16 mouse cellular contexts compared by ENCODE assay signal in the genomic region with DNA sequence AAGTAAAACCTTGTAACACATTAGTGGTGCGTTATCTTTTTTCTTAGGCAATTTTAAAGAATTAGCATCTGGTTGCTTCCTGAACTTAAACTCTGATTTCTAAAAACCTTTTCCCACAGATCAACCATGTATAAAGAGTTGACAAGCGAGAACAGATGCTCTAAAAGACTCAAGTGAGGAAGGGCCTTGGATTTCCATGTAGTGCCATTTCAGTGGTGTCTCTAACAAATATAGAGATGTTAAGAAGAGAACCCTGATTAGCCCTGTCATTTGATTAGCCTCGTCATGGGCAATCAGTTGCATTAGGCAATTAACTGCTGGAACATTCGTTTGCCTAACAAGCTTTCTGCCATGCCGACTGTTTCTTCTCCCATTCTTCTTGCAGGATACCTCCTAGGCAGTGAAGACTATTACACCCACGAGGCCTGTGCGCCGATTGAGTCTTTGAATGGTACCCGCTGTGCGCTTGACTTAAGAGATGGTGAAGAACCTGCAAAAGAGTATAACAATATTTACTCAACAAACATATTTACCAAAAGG. TPM values are rescaled to one million over a fixed set of nuclear protein-coding genes. Genes with fewer than 3 reads are reported as not detected.
DNase-seq lines count a peak whose midpoint lies in the region; ATAC-seq and TF ChIP-seq lines count a peak whose summit lies in the region.
"Had no signal": no experiment of that assay in that cellular context is flagged by ENCODE, and none has a peak within 500 bp of the region (broad histone marks: within the 10 kb centered on the region; RNA-seq: fewer than 3 reads in every experiment).

No protein-coding gene starts in this region.

- no peaks in the 10 kb centered on the region for H3K4me1 ChIP-seq in forebrain, embryonic 13.5 days
- H3K4me1 ChIP-seq in forebrain, embryonic 11.5 days (replicated peaks; ENCODE audit: control insufficient read depth, insufficient read depth, low read length), result no peaks in the 10 kb centered on the region
- 0 out of 2 replicates have a peak, but pooled peaks cover 9% of the 10 kb centered on the region for H3K4me1 ChIP-seq in hindbrain, embryonic 15.5 days (replicated peaks)
- H3K4me1 ChIP-seq in hindbrain, embryonic 11.5 days (replicated peaks; ENCODE audit: control insufficient read depth, insufficient read depth, low read length), result no peaks in the 10 kb centered on the region
- no peaks in the 10 kb centered on the region for H3K4me1 ChIP-seq in midbrain, postnatal 0 days (ENCODE audit: insufficient read depth, low read length)
- no peaks in the 10 kb centered on the region for H3K4me1 ChIP-seq in midbrain, embryonic 11.5 days (ENCODE audit: control insufficient read depth, insufficient read depth, low read length)
- peaks cover under 1% of the 10 kb centered on the region; the same call in 1 of the 2 replicates for H3K4me1 ChIP-seq in limb, embryonic 13.5 days
- H3K4me1 ChIP-seq: stomach, embryonic 15.5 days had no signal

- H3K27ac ChIP-seq in forebrain, embryonic 13.5 days, result no peak overlapping the region
- H3K27ac ChIP-seq in forebrain, embryonic 11.5 days (ENCODE audit: low read depth, low read length), result no peak overlapping the region
- no peak overlapping the region for H3K27ac ChIP-seq in hindbrain, embryonic 15.5 days (replicated peaks)
- no peak overlapping the region for H3K27ac ChIP-seq in hindbrain, embryonic 11.5 days (ENCODE audit: low read depth, low read length)
- no peak overlapping the region for H3K27ac ChIP-seq in midbrain, postnatal 0 days (ENCODE audit: low read depth, low read length)
- no peak overlapping the region for H3K27ac ChIP-seq in midbrain, embryonic 11.5 days (ENCODE audit: low read depth, low read length)
- H3K27ac ChIP-seq in limb, embryonic 13.5 days, result no peak overlapping the region
- H3K27ac ChIP-seq: embryonic facial prominence, embryonic 10.5 days; heart, embryonic 13.5 days; left cerebral cortex, adult 2 months; macrophage; stomach, embryonic 15.5 days had no signal

- WGBS in forebrain, embryonic 13.5 days, result 62% methylated on average over 10 of the region's 10 CpGs
- WGBS in forebrain, embryonic 11.5 days, result 75% methylated on average over 10 of the region's 10 CpGs
- 78% methylated on average over 10 of the region's 10 CpGs for WGBS in hindbrain, embryonic 15.5 days
- WGBS in hindbrain, embryonic 11.5 days, result 85% methylated on average over 10 of the region's 10 CpGs
- 83% methylated on average over 10 of the region's 10 CpGs for WGBS in midbrain, postnatal 0 days
- 87% methylated on average over 10 of the region's 10 CpGs for WGBS in midbrain, embryonic 11.5 days
- 78% methylated on average over 10 of the region's 10 CpGs for WGBS in limb, embryonic 13.5 days

- H3K9ac ChIP-seq in forebrain, embryonic 13.5 days, result no peak overlapping the region
- H3K9ac ChIP-seq in forebrain, embryonic 11.5 days (ENCODE audit: low read length), result no peak overlapping the region
- H3K9ac ChIP-seq in hindbrain, embryonic 15.5 days, result no peak overlapping the region
- no peak overlapping the region for H3K9ac ChIP-seq in hindbrain, embryonic 11.5 days (ENCODE audit: low read depth, low read length)
- H3K9ac ChIP-seq in midbrain, postnatal 0 days (replicated peaks; ENCODE audit: low read length, poor library complexity, severe bottlenecking), result no peak overlapping the region
- no peak overlapping the region for H3K9ac ChIP-seq in midbrain, embryonic 11.5 days (ENCODE audit: low read length)
- no peak overlapping the region for H3K9ac ChIP-seq in limb, embryonic 13.5 days
- H3K9ac ChIP-seq: heart, embryonic 13.5 days; stomach, embryonic 15.5 days had no signal

- H3K4me3 ChIP-seq in forebrain, embryonic 13.5 days, result no peak overlapping the region
- no peak overlapping the region for H3K4me3 ChIP-seq in forebrain, embryonic 11.5 days (ENCODE audit: low read depth, low read length)
- H3K4me3 ChIP-seq in hindbrain, embryonic 15.5 days, result no peak overlapping the region
- H3K4me3 ChIP-seq in hindbrain, embryonic 11.5 days (ENCODE audit: low read depth, low read length), result no peak overlapping the region
- H3K4me3 ChIP-seq in midbrain, postnatal 0 days (ENCODE audit: low read depth, low read length), result no peak overlapping the region
- no peak overlapping the region for H3K4me3 ChIP-seq in midbrain, embryonic 11.5 days (ENCODE audit: low read depth, low read length)
- H3K4me3 ChIP-seq in limb, embryonic 13.5 days, result no peak overlapping the region
- H3K4me3 ChIP-seq: embryonic facial prominence, embryonic 10.5 days; heart, embryonic 13.5 days; left cerebral cortex, adult 2 months; stomach, embryonic 15.5 days had no signal

- no peaks in the 10 kb centered on the region for H3K36me3 ChIP-seq in forebrain, embryonic 13.5 days (ENCODE audit: poor library complexity, severe bottlenecking)
- no peaks in the 10 kb centered on the region for H3K36me3 ChIP-seq in forebrain, embryonic 11.5 days (ENCODE audit: control insufficient read depth, insufficient read depth, low read length)
- no peaks in the 10 kb centered on the region for H3K36me3 ChIP-seq in hindbrain, embryonic 15.5 days
- no peaks in the 10 kb centered on the region for H3K36me3 ChIP-seq in hindbrain, embryonic 11.5 days (ENCODE audit: control insufficient read depth, insufficient read depth, low read length)
- H3K36me3 ChIP-seq in midbrain, postnatal 0 days (ENCODE audit: insufficient read depth, low read length), result 0 out of 2 replicates have a peak, but pooled peaks cover 3% of the 10 kb centered on the region
- no peaks in the 10 kb centered on the region for H3K36me3 ChIP-seq in midbrain, embryonic 11.5 days (ENCODE audit: control insufficient read depth, insufficient read depth, low read length)
- H3K36me3 ChIP-seq in limb, embryonic 13.5 days, result peaks cover 4% of the 10 kb centered on the region
- H3K36me3 ChIP-seq: heart, embryonic 13.5 days; stomach, embryonic 15.5 days had no signal

- no peaks in the 10 kb centered on the region for H3K9me3 ChIP-seq in forebrain, embryonic 13.5 days (replicated peaks)
- H3K9me3 ChIP-seq in forebrain, embryonic 11.5 days (ENCODE audit: control insufficient read depth, low read length), result no peaks in the 10 kb centered on the region; the same call in 1 of the 2 replicates
- H3K9me3 ChIP-seq in hindbrain, embryonic 15.5 days, result no peaks in the 10 kb centered on the region
- no peaks in the 10 kb centered on the region for H3K9me3 ChIP-seq in hindbrain, embryonic 11.5 days (ENCODE audit: control insufficient read depth, low read length)
- H3K9me3 ChIP-seq in midbrain, postnatal 0 days (ENCODE audit: low read length), result no peaks in the 10 kb centered on the region
- no peaks in the 10 kb centered on the region for H3K9me3 ChIP-seq in midbrain, embryonic 11.5 days (ENCODE audit: control insufficient read depth, low read length)
- H3K9me3 ChIP-seq in limb, embryonic 13.5 days, result peaks cover 3% of the 10 kb centered on the region; the same call in 1 of the 2 replicates
- H3K9me3 ChIP-seq: heart, embryonic 13.5 days; stomach, embryonic 15.5 days had no signal

- peak; percentile 19; the same call in 1 of the 2 replicates for ATAC-seq in forebrain, embryonic 13.5 days
- ATAC-seq in forebrain, embryonic 11.5 days (replicated peaks; ENCODE audit: low FRiP score), result no peak
- 0 out of 2 replicates have a peak, but pooled peaks have one; percentile 35 for ATAC-seq in hindbrain, embryonic 15.5 days (ENCODE audit: low FRiP score, low read depth)
- no peak for ATAC-seq in hindbrain, embryonic 11.5 days (ENCODE audit: low FRiP score)
- no peak for ATAC-seq in midbrain, postnatal 0 days (ENCODE audit: low FRiP score)
- no peak for ATAC-seq in midbrain, embryonic 11.5 days (ENCODE audit: low FRiP score)
- ATAC-seq in limb, embryonic 13.5 days (ENCODE audit: low FRiP score, low read depth), result 0 out of 2 replicates have a peak, but pooled peaks have one; percentile 21
- ATAC-seq: activated CD4-positive, CD25-positive, alpha-beta regulatory T cell, adult 4 months had no signal

- DNase-seq in forebrain, embryonic 11.5 days (ENCODE audit: low spot score), result no peak
- no peak for DNase-seq in hindbrain, embryonic 11.5 days (ENCODE audit: low spot score)
- DNase-seq in midbrain, postnatal 0 days (ENCODE audit: low spot score), result peak; percentile 6
- no peak for DNase-seq in midbrain, embryonic 11.5 days (ENCODE audit: low spot score, missing footprints)
- DNase-seq: adrenal gland, adult 8-10 months; cerebellum, adult 11-12 months; thymus, postnatal 36 days had no signal

- TF ChIP-seq CTCF in midbrain, postnatal 0 days (IDR thresholded peaks at IDR 0.05), result no peak

- H3K4me2 ChIP-seq in forebrain, embryonic 13.5 days, result no peak overlapping the region
- no peak overlapping the region for H3K4me2 ChIP-seq in forebrain, embryonic 11.5 days (ENCODE audit: low read depth, low read length, severe bottlenecking)
- no peak overlapping the region for H3K4me2 ChIP-seq in hindbrain, embryonic 15.5 days
- no peak overlapping the region for H3K4me2 ChIP-seq in hindbrain, embryonic 11.5 days (replicated peaks; ENCODE audit: low read depth, low read length)
- H3K4me2 ChIP-seq in midbrain, postnatal 0 days (ENCODE audit: low read depth, low read length, poor library complexity, severe bottlenecking), result no peak overlapping the region
- no peak overlapping the region for H3K4me2 ChIP-seq in midbrain, embryonic 11.5 days
- H3K4me2 ChIP-seq in limb, embryonic 13.5 days (replicated peaks), result no peak overlapping the region
- H3K4me2 ChIP-seq: heart, embryonic 13.5 days; stomach, embryonic 15.5 days had no signal

- H3K27me3 ChIP-seq in forebrain, embryonic 13.5 days, result no peaks in the 10 kb centered on the region
- no peaks in the 10 kb centered on the region for H3K27me3 ChIP-seq in forebrain, embryonic 11.5 days (ENCODE audit: control insufficient read depth, insufficient read depth, low read length)
- H3K27me3 ChIP-seq in hindbrain, embryonic 15.5 days, result no peaks in the 10 kb centered on the region
- H3K27me3 ChIP-seq in hindbrain, embryonic 11.5 days (ENCODE audit: control insufficient read depth, insufficient read depth, low read length), result no peaks in the 10 kb centered on the region
- no peaks in the 10 kb centered on the region for H3K27me3 ChIP-seq in midbrain, postnatal 0 days (ENCODE audit: insufficient read depth, low read length)
- H3K27me3 ChIP-seq in midbrain, embryonic 11.5 days (ENCODE audit: control insufficient read depth, insufficient read depth, low read length), result no peaks in the 10 kb centered on the region
- no peaks in the 10 kb centered on the region for H3K27me3 ChIP-seq in limb, embryonic 13.5 days
- H3K27me3 ChIP-seq: heart, embryonic 13.5 days; stomach, embryonic 15.5 days had no signal

RNA-seq across cellular contexts. Expression of a gene that starts 22.3 kb away (rescaled TPM):
- 4.6 and 6.1 TPM in 2 replicates for polyA plus RNA-seq in forebrain, embryonic 13.5 days (2015; fragmentation: Nextera tagmentation; extraction: Ambion mirVana)
- 6.8 and 8.3 TPM in 2 replicates for polyA plus RNA-seq in forebrain, embryonic 11.5 days (2014; fragmentation: Nextera tagmentation; extraction: Ambion mirVana)
- 10.7 and 11.0 TPM in 2 replicates for polyA plus RNA-seq in hindbrain, embryonic 15.5 days (2015; fragmentation: Nextera tagmentation; extraction: Ambion mirVana)
- polyA plus RNA-seq in hindbrain, embryonic 11.5 days (2014; fragmentation: Nextera tagmentation; extraction: Ambion mirVana), result 6.4 and 7.0 TPM in 2 replicates
- total RNA-seq in midbrain, postnatal 0 days (2014; rRNA removed), result 13.2 and 15.2 TPM in 2 replicates
- polyA plus RNA-seq in midbrain, postnatal 0 days (2015; fragmentation: Nextera tagmentation; extraction: Ambion mirVana), result 13.0 and 13.1 TPM in 2 replicates
- 9.9 and 10.8 TPM in 2 replicates for polyA plus RNA-seq in midbrain, embryonic 11.5 days (2014; fragmentation: Nextera tagmentation; extraction: Ambion mirVana)
- polyA plus RNA-seq in limb, embryonic 13.5 days (2015; fragmentation: Nextera tagmentation; extraction: Ambion mirVana), result 13.5 and 13.7 TPM in 2 replicates

Comparison
In these comparisons a context has a peak if more than half of its experiments do, and no peak if none do; other contexts are left out.
1. ATAC-seq: peak in forebrain, embryonic 13.5 days (single experiment), hindbrain, embryonic 15.5 days (single experiment) and limb, embryonic 13.5 days (single experiment); none in forebrain, embryonic 11.5 days (single experiment), hindbrain, embryonic 11.5 days (single experiment), midbrain, postnatal 0 days (single experiment) and midbrain, embryonic 11.5 days (single experiment).